Mouse (Mus musculus): ENCODE measurements at regions not wholly inside any gene's neighbourhood (a gene's known extent, or its start where the extent isn't known, plus 50 kb on each side); places are given as distances from the start of the nearest gene placed in this dataset.

GRCm38 (mm10) chr1:157712519-157712918, 206.0 kb downstream of the Sec16b start:
- H3K36me3 ChIP-seq (ENCODE audit: control insufficient read depth, insufficient read depth, low read length): no peaks in the 10 kb centered on the region
- no peak overlapping the region for H3K27ac ChIP-seq (ENCODE audit: insufficient read depth, low read depth, low read length)
- H3K4me3 ChIP-seq (ENCODE audit: low read depth, low read length): no peak overlapping the region
- TF ChIP-seq POLR2A (IDR thresholded peaks at IDR 0.05; ENCODE audit: low read depth, low read length): no peak
- TF ChIP-seq CTCF (IDR thresholded peaks at IDR 0.05; ENCODE audit: extremely low read depth, insufficient read length, insufficient replicate concordance, low read depth, low read length): no peak
- H3K4me1 ChIP-seq (ENCODE audit: control insufficient read depth, insufficient read depth, insufficient read length, low read length): no peaks in the 10 kb centered on the region
- H3K27me3 ChIP-seq (ENCODE audit: control insufficient read depth, insufficient read depth, low read length): no peaks in the 10 kb centered on the region
- WGBS: 36% methylated on average over 2 of the region's 2 CpGs

DNA sequence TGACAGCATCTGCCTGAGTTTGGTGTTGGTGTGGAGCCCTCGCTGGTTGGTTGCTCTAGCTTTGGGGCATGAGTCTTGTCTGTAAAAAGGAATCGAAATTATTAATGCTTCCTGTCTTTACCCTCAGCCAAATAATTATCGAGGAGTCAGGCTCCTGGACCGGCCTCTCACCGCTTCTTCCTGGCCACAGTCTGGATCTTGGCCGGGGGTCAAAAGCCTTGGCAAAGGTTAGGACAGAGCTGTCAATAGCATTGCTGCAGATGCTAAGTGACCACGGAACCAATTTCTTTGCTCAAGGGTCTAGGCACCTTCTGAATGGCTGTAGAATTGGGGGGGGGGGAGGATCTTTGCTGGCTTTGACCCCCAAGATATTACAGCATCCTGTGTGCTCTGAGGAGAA, 207.3 kb downstream of the Sec16b start:
- WGBS: 79% methylated on average over 7 of the region's 7 CpGs
- Histone ChIP-seq H3K36me3 (ENCODE audit: control insufficient read depth, insufficient read depth, low read length) (no peaks in the 10 kb centered on the region), H3K4me1 (ENCODE audit: control insufficient read depth, insufficient read depth, insufficient read length, low read length) (no peaks in the 10 kb centered on the region), H3K27ac (ENCODE audit: insufficient read depth, low read depth, low read length) (no peak overlapping the region), H3K27me3 (ENCODE audit: control insufficient read depth, insufficient read depth, low read length) (no peaks in the 10 kb centered on the region), H3K4me3 (ENCODE audit: low read depth, low read length) (no peak overlapping the region)
- no peak for TF ChIP-seq CTCF (IDR thresholded peaks at IDR 0.05; ENCODE audit: extremely low read depth, insufficient read length, insufficient replicate concordance, low read depth, low read length)
- no peak for TF ChIP-seq POLR2A (IDR thresholded peaks at IDR 0.05; ENCODE audit: low read depth, low read length)

DNA sequence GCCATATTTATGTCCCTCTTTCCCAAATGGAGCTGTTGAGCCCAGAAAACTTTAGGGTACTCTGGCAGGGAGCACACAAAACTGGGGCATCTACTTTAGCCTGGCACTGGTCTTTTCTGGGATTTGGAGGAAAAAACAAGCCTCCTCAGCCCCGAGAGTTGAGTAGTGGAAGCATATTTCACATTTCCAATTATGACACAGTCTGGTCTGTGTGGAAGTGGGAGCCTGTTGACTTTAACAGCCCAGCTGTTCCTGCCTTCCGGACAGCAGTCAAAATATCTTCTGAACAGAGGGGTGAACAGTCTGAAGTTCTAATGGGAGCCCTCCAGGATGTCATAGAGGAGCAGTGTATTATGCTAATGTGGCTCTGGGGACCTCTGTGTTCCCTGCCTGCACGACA, 209.1 kb downstream of the Sec16b start:
- Histone ChIP-seq H3K4me1 (ENCODE audit: control insufficient read depth, insufficient read depth, insufficient read length, low read length) (no peaks in the 10 kb centered on the region), H3K27me3 (ENCODE audit: control insufficient read depth, insufficient read depth, low read length) (no peaks in the 10 kb centered on the region), H3K27ac (ENCODE audit: insufficient read depth, low read depth, low read length) (no peak overlapping the region), H3K4me3 (ENCODE audit: low read depth, low read length) (no peak overlapping the region), H3K36me3 (ENCODE audit: control insufficient read depth, insufficient read depth, low read length) (no peaks in the 10 kb centered on the region)
- WGBS: 63% methylated on average over 3 of the region's 3 CpGs
- no peak for TF ChIP-seq CTCF (IDR thresholded peaks at IDR 0.05; ENCODE audit: extremely low read depth, insufficient read length, insufficient replicate concordance, low read depth, low read length)
- no peak for TF ChIP-seq POLR2A (IDR thresholded peaks at IDR 0.05; ENCODE audit: low read depth, low read length)

- no peaks in the 10 kb centered on the region for H3K4me1 ChIP-seq (ENCODE audit: control insufficient read depth, insufficient read depth, insufficient read length, low read length)
- no peak overlapping the region for H3K27ac ChIP-seq (ENCODE audit: insufficient read depth, low read depth, low read length)
- no peaks in the 10 kb centered on the region for H3K27me3 ChIP-seq (ENCODE audit: control insufficient read depth, insufficient read depth, low read length)
- no peaks in the 10 kb centered on the region for H3K36me3 ChIP-seq (ENCODE audit: control insufficient read depth, insufficient read depth, low read length)
- TF ChIP-seq POLR2A (IDR thresholded peaks at IDR 0.05; ENCODE audit: low read depth, low read length) (no peak), CTCF (IDR thresholded peaks at IDR 0.05; ENCODE audit: extremely low read depth, insufficient read length, insufficient replicate concordance, low read depth, low read length) (no peak)
- no peak overlapping the region for H3K4me3 ChIP-seq (ENCODE audit: low read depth, low read length)
- WGBS: 31% methylated on average over 5 of the region's 5 CpGs
Measured at GRCm38 (mm10) chr1:157717131-157717530, 210.6 kb downstream of the Sec16b start.

DNA sequence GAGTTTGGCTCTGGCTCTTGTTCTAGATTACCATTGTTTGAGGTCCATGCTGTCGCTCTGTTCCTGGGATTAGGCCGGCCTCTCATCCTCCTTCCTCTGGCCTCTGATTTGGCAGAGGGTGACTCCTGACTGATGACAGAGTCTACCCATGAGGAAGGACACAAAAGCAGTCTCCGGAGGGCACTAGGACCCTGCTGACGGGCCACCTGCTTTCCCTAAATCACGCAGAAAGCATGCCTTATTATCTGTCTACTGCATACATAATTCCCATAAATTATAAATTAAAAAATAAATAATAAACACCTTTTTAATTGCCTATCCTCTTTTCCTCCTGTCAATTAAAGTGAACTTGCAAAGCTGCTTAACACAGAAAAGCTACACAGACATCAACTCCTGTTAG, 215.4 kb downstream of the Sec16b start:
- Histone ChIP-seq H3K27me3 (ENCODE audit: control insufficient read depth, insufficient read depth, low read length) (no peaks in the 10 kb centered on the region), H3K4me1 (ENCODE audit: control insufficient read depth, insufficient read depth, insufficient read length, low read length) (no peaks in the 10 kb centered on the region), H3K36me3 (ENCODE audit: control insufficient read depth, insufficient read depth, low read length) (no peaks in the 10 kb centered on the region), H3K4me3 (ENCODE audit: low read depth, low read length) (no peak overlapping the region), H3K27ac (ENCODE audit: insufficient read depth, low read depth, low read length) (no peak overlapping the region)
- 87% methylated on average over 5 of the region's 5 CpGs for WGBS
- TF ChIP-seq POLR2A (IDR thresholded peaks at IDR 0.05; ENCODE audit: low read depth, low read length) (no peak), CTCF (IDR thresholded peaks at IDR 0.05; ENCODE audit: extremely low read depth, insufficient read length, insufficient replicate concordance, low read depth, low read length) (no peak)

DNA sequence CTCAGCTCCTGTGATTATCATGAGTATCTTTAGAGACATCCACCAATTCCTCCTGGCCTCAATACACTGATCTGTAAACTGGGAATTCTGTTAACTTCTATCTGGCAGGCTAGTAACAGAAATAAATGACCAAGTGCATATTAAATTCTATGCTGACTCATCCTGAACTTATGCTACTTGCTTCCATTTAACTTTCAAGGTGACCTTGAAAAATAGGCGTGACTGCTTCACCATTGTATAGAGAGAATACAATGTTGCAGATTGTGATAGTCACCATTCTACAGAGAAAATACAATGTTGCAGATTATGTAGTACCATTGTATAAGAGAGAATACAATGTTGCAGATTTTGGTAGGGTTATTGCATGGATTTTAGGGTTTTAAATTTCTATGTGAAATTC, 224.6 kb downstream of the Sec16b start:
- H3K27me3 ChIP-seq (ENCODE audit: control insufficient read depth, insufficient read depth, low read length): no peaks in the 10 kb centered on the region
- no peak overlapping the region for H3K4me3 ChIP-seq (ENCODE audit: low read depth, low read length)
- no peak overlapping the region for H3K27ac ChIP-seq (ENCODE audit: insufficient read depth, low read depth, low read length)
- TF ChIP-seq CTCF (IDR thresholded peaks at IDR 0.05; ENCODE audit: extremely low read depth, insufficient read length, insufficient replicate concordance, low read depth, low read length): no peak
- TF ChIP-seq POLR2A (IDR thresholded peaks at IDR 0.05; ENCODE audit: low read depth, low read length): no peak
- H3K36me3 ChIP-seq (ENCODE audit: control insufficient read depth, insufficient read depth, low read length): no peaks in the 10 kb centered on the region
- H3K4me1 ChIP-seq (ENCODE audit: control insufficient read depth, insufficient read depth, insufficient read length, low read length): no peaks in the 10 kb centered on the region
- WGBS: 89% methylated on average over 1 of the region's 1 CpGs

DNA sequence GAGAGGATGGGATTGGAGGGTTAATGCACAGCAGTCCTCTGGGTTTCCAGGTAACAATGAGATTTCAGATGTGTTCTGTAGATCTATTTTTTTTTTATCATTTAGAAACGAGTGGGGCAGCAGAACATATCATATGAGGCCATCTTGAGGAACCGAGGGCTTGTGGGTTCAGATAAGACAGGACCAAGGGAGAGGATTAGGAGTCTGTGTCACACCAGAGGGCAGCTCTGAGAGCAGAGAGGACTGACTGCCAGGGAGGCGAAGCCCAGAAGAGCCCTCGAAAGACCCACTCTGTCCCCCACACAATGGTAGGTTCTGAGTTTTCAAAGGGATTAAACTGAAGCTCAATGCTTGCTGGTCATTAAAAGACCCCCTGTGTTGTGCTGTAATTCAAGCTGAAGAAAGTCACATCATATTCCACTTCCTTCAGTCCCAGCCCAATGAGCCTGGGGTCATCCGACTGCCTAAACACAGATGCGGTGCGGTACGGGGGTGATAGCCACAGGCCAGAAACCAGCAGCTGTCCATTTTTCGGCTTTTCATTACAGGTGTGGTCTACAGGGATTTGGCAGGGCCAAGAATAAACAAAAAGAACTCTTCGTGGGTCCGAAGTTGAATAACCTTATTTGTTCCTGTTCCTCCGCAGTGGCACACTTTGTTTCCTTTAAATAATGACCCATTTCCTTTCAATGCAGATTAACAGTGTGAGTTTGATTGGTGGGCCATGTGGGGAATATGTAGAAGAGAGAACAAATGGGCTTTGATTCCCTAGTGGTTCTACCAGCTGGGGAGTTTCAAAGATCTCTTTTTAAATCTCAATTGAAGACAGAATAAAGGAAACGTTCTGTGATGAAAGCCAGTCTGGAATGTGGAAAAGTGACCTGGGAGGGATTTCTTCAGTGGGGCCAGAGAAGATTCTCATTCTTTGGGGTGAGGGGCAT, 234.5 kb downstream of the Sec16b start:
- WGBS: 67% methylated on average over 13 of the region's 13 CpGs
- TF ChIP-seq CTCF (IDR thresholded peaks at IDR 0.05; ENCODE audit: extremely low read depth, insufficient read length, insufficient replicate concordance, low read depth, low read length) (no peak), POLR2A (IDR thresholded peaks at IDR 0.05; ENCODE audit: low read depth, low read length) (no peak)

More for the DNA sequence above, 234.5 kb downstream of the Sec16b start:
- Histone ChIP-seq H3K36me3 (ENCODE audit: control insufficient read depth, insufficient read depth, low read length) (no peaks in the 10 kb centered on the region), H3K27me3 (ENCODE audit: control insufficient read depth, insufficient read depth, low read length) (no peaks in the 10 kb centered on the region), H3K4me3 (ENCODE audit: low read depth, low read length) (no peak overlapping the region), H3K4me1 (ENCODE audit: control insufficient read depth, insufficient read depth, insufficient read length, low read length) (no peaks in the 10 kb centered on the region), H3K27ac (ENCODE audit: insufficient read depth, low read depth, low read length) (no peak overlapping the region)

Data from small intestine, adult 2 months (tissue).